Mouse (Mus musculus) liver, adult 2 months (tissue): ENCODE data around the gene Hic1.

Experiments
- CTCF ChIP-seq: fragments of 200-500 bp; IDR thresholded peaks from 2 replicates; pipeline ENCODE4 v1.5.1; 2011; ENCODE audit warnings: low read depth, low read length, control low read depth
- POLR2A ChIP-seq: fragments of 200-500 bp; IDR thresholded peaks from 2 replicates; pipeline ENCODE4 v1.6.1; 2011; ENCODE audit warnings: low read length, control low read depth; ENCODE audit not compliant: insufficient read depth; ENCODE audit errors: extremely low read depth

DNA sequence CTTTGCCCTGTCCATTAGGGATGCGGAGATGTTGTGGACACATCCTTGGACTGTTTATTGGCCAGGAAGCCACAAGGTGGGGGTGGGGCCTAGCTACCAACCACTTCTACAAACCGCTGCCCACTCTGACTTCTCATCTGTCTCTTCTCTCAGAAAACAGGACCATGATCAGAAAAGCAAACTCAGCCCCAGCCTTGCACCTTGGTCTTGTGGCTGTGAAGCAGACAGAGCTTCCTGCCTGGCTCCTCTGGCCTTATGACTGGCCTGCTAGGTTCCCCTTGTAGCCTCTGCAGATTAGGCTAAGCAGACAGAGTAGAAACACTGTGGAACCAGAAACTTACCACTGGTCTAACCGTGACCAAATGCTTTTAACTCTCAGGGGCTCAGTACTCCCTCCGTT lies 40.0 kb upstream of the Hic1 start:
- no peak for TF ChIP-seq POLR2A
- no peak for TF ChIP-seq CTCF
